ENCODE assay signal across 8 mouse cellular contexts in the genomic region with DNA sequence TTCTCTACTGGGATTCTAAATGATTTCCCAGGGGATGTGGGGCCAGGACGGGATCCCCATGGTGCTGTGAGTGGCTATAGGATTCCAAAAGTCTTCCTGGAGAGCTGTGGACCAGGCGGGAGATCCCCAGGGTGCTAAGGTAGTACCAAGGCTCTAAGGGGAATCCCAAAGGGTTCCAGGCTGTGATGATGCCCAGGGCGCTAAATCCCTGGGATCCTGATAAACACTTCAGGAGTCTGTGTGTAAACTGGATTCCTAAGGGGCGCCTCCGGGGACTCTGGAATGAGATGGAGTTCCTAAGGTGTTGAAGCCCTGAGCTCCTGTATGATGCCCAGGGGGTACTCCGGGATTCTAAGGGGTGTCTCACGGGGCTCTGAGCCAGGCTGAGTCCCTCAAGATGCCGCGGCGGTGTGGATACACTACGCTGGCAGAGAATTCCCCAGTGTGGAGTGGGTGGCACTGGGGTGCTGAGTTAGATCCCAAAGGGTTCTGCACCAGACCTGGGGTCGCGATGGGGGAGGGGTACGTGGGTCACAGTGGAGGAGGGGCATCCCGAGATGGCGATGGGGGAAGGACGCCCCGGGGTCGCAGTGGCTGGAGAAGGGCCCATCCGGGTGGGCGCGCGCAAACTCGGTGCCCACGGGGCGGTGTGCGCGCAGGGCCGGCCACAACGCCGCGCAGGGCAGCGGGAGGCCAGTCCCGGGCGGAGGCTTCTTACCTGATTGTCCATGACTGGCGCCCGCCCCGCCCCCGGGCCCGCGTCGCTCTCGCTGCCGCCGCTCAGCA. TPM values are rescaled to one million over a fixed set of nuclear protein-coding genes. Genes with fewer than 3 reads are reported as not detected.
A peak's percentile ranks its signal among the peaks of the same experiment; 100 is the strongest.
DNase-seq lines count a peak whose midpoint lies in the region; ATAC-seq and TF ChIP-seq lines count a peak whose summit lies in the region.

No protein-coding gene starts in this region.

- peaks cover 37% of the 10 kb centered on the region for H3K4me1 ChIP-seq in kidney, embryonic 15.5 days
- peaks cover 45% of the 10 kb centered on the region for H3K4me1 ChIP-seq in erythroblast, embryonic 14.5 days (ENCODE audit: control insufficient read depth)
- peaks cover 16% of the 10 kb centered on the region for H3K4me1 ChIP-seq in intestine, embryonic 16.5 days (ENCODE audit: control insufficient read depth, insufficient read depth, low read length)
- H3K4me1 ChIP-seq in stomach, postnatal 0 days (replicated peaks; ENCODE audit: control insufficient read depth, insufficient read depth), result 0 out of 2 replicates have a peak, but pooled peaks cover 4% of the 10 kb centered on the region

- no peak for TF ChIP-seq EP300 in stomach, postnatal 0 days (optimal IDR thresholded peaks at IDR 0.05)

- peak overlapping the region; percentile 74 for H3K4me2 ChIP-seq in kidney, embryonic 15.5 days
- H3K4me2 ChIP-seq in intestine, embryonic 16.5 days (ENCODE audit: low read depth, low read length), result peak overlapping the region; percentile 75
- H3K4me2 ChIP-seq in stomach, postnatal 0 days (replicated peaks; ENCODE audit: low read depth), result peak overlapping the region; percentile 98

- H3K79me2 ChIP-seq in macrophage (ENCODE audit: inconsistent target), result peaks cover 47% of the 10 kb centered on the region; the same call in 1 of the 2 replicates

- H3K9me3 ChIP-seq in kidney, embryonic 15.5 days (replicated peaks), result no peaks in the 10 kb centered on the region; the same call in 1 of the 2 replicates
- H3K9me3 ChIP-seq in erythroblast, embryonic 14.5 days (ENCODE audit: control insufficient read depth, low read length), result no peaks in the 10 kb centered on the region
- H3K9me3 ChIP-seq in intestine, embryonic 16.5 days (ENCODE audit: control insufficient read depth, low read length), result no peaks in the 10 kb centered on the region
- no peaks in the 10 kb centered on the region for H3K9me3 ChIP-seq in stomach, postnatal 0 days (ENCODE audit: control insufficient read depth, low read length)

- H3K9ac ChIP-seq in kidney, embryonic 15.5 days, result peak overlapping the region; percentile 93
- H3K9ac ChIP-seq in intestine, embryonic 16.5 days (ENCODE audit: low read depth, low read length), result peak overlapping the region; percentile 91
- peak overlapping the region; percentile 89 for H3K9ac ChIP-seq in stomach, postnatal 0 days (ENCODE audit: low read length)

- WGBS in kidney, embryonic 15.5 days, result 1% methylated on average over 39 of the region's 45 CpGs
- WGBS in intestine, embryonic 16.5 days, result 2% methylated on average over 25 of the region's 45 CpGs
- 10% methylated on average over 39 of the region's 45 CpGs for WGBS in macrophage (ENCODE audit: missing documents)
- 3% methylated on average over 26 of the region's 45 CpGs for WGBS in stomach, postnatal 0 days

- DNase-seq in kidney, postnatal 10 days, result no peak
- peak; percentile 40 for DNase-seq in MN1 (ENCODE audit: low spot score)
- DNase-seq in stomach, postnatal 0 days (ENCODE audit: low spot score), result no peak
- DNase-seq in adrenal gland, adult 8-10 months, result no peak

- ATAC-seq in kidney, embryonic 15.5 days (replicated peaks; ENCODE audit: low FRiP score), result peak; percentile 69
- peak; percentile 78 for ATAC-seq in intestine, embryonic 16.5 days
- ATAC-seq in stomach, postnatal 0 days (ENCODE audit: low FRiP score, low TSS enrichment), result peak; percentile 77

- 0 out of 2 replicates have a peak, but pooled peaks cover 2% of the 10 kb centered on the region for H3K27me3 ChIP-seq in kidney, embryonic 15.5 days
- H3K27me3 ChIP-seq in erythroblast, embryonic 14.5 days (ENCODE audit: control insufficient read depth), result peaks cover 15% of the 10 kb centered on the region
- no peaks in the 10 kb centered on the region for H3K27me3 ChIP-seq in intestine, embryonic 16.5 days (replicated peaks; ENCODE audit: control insufficient read depth, insufficient read depth, low read length)
- H3K27me3 ChIP-seq in stomach, postnatal 0 days (ENCODE audit: control insufficient read depth, insufficient read depth, low read length), result no peaks in the 10 kb centered on the region

- H3K36me3 ChIP-seq in kidney, embryonic 15.5 days, result no peaks in the 10 kb centered on the region
- H3K36me3 ChIP-seq in erythroblast, embryonic 14.5 days (ENCODE audit: control insufficient read depth), result peaks cover 13% of the 10 kb centered on the region
- no peaks in the 10 kb centered on the region for H3K36me3 ChIP-seq in intestine, embryonic 16.5 days (ENCODE audit: control insufficient read depth, insufficient read depth, low read length)
- no peaks in the 10 kb centered on the region for H3K36me3 ChIP-seq in macrophage (ENCODE audit: inconsistent target)
- no peaks in the 10 kb centered on the region for H3K36me3 ChIP-seq in stomach, postnatal 0 days (ENCODE audit: control insufficient read depth, insufficient read depth, low read length)

- peak overlapping the region; percentile 90 for H3K4me3 ChIP-seq in kidney, embryonic 15.5 days (replicated peaks)
- H3K4me3 ChIP-seq in erythroblast, embryonic 14.5 days (replicated peaks), result peak overlapping the region; percentile 92
- peak overlapping the region; percentile 92 for H3K4me3 ChIP-seq in intestine, embryonic 16.5 days (ENCODE audit: low read length)
- H3K4me3 ChIP-seq in macrophage (ENCODE audit: inconsistent target), result peak overlapping the region; percentile 54
- peak overlapping the region; percentile 82 for H3K4me3 ChIP-seq in stomach, postnatal 0 days (ENCODE audit: low read depth, low read length)

- TF ChIP-seq CTCF in stomach, postnatal 0 days (IDR thresholded peaks at IDR 0.05; ENCODE audit: low read depth), result no peak

- H3K27ac ChIP-seq in kidney, embryonic 15.5 days, result peak overlapping the region; percentile 68
- H3K27ac ChIP-seq in intestine, embryonic 16.5 days (ENCODE audit: low read length), result peak overlapping the region; percentile 58
- H3K27ac ChIP-seq in macrophage, result no peak overlapping the region
- H3K27ac ChIP-seq in stomach, postnatal 0 days (replicated peaks), result peak overlapping the region; percentile 87

RNA-seq across cellular contexts. Expression of gene Mllt1, which starts 0.5 kb away (rescaled TPM):
- polyA plus RNA-seq in kidney, embryonic 15.5 days (2015; fragmentation: Nextera tagmentation; extraction: Ambion mirVana), result 54.6 and 57.8 TPM in 2 replicates
- 5.1 and 5.8 TPM in 2 replicates for polyA plus RNA-seq in erythroblast, embryonic 14.5 days (2012)
- polyA plus RNA-seq in intestine, embryonic 16.5 days (2015; fragmentation: Nextera tagmentation; extraction: Ambion mirVana), result 22.6 and 26.2 TPM in 2 replicates
- total RNA-seq in macrophage (2018; cell fraction: chromatin; rRNA removed), result 10 to 100 TPM in 24 of 26 experiments, 1 to 10 TPM in 2; 8.0 to 38.7 (median 24.4) TPM
- total RNA-seq in macrophage (2018; cell fraction: cytosol; rRNA removed), result 10 to 100 TPM; 11.8 to 18.4 (median 16.1) TPM
- 10 to 100 TPM in 23 of 26 experiments, 1 to 10 TPM in 3; 9.1 to 24.6 (median 16.5) TPM for total RNA-seq in macrophage (2018; cell fraction: nucleus; rRNA removed)
- polyA plus RNA-seq in macrophage (2018), result 12.6 to 16.0 TPM (median 13.0 TPM) in 3 replicates
- 13.7 and 15.3 TPM in 2 replicates for polyA plus RNA-seq in stomach, postnatal 0 days (2015; fragmentation: Nextera tagmentation; extraction: Ambion mirVana)
- 10 to 100 TPM; 29.0 to 38.7 (median 36.0) TPM for total RNA-seq in adrenal gland, adult 8-10 months (2022)

RNA-seq across cellular contexts. Expression of gene Acer1, which starts 47.2 kb away (rescaled TPM):
- polyA plus RNA-seq in kidney, embryonic 15.5 days (2015; fragmentation: Nextera tagmentation; extraction: Ambion mirVana), result 0.15 TPM in 1 of 2 replicates, not detected in the other
- 0.01 TPM in 1 of 2 replicates, not detected in the other for polyA plus RNA-seq in erythroblast, embryonic 14.5 days (2012)
- polyA plus RNA-seq in intestine, embryonic 16.5 days (2015; fragmentation: Nextera tagmentation; extraction: Ambion mirVana), result 0.65 and 0.88 TPM in 2 replicates
- total RNA-seq in macrophage (2018; cell fraction: chromatin; rRNA removed), result not detected
- not detected for total RNA-seq in macrophage (2018; cell fraction: cytosol; rRNA removed)
- not detected for total RNA-seq in macrophage (2018; cell fraction: nucleus; rRNA removed)
- polyA plus RNA-seq in macrophage (2018), result not detected in 3 replicates
- polyA plus RNA-seq in stomach, postnatal 0 days (2015; fragmentation: Nextera tagmentation; extraction: Ambion mirVana), result 13.5 and 15.8 TPM in 2 replicates
- under 1 TPM in 2 of 4 experiments, not detected in 2; 0.20 to 0.24 TPM for total RNA-seq in adrenal gland, adult 8-10 months (2022)

RNA-seq across cellular contexts. Expression of gene Clpp, which starts 55.4 kb away (rescaled TPM):
- polyA plus RNA-seq in kidney, embryonic 15.5 days (2015; fragmentation: Nextera tagmentation; extraction: Ambion mirVana), result 150 and 165 TPM in 2 replicates
- polyA plus RNA-seq in erythroblast, embryonic 14.5 days (2012), result 12.3 and 14.6 TPM in 2 replicates
- polyA plus RNA-seq in intestine, embryonic 16.5 days (2015; fragmentation: Nextera tagmentation; extraction: Ambion mirVana), result 157 and 174 TPM in 2 replicates
- total RNA-seq in macrophage (2018; cell fraction: chromatin; rRNA removed), result 10 to 100 TPM in 8 of 26 experiments, 1 to 10 TPM in 18; 1.3 to 17.7 (median 7.0) TPM
- total RNA-seq in macrophage (2018; cell fraction: cytosol; rRNA removed), result 10 to 100 TPM; 15.9 to 37.3 (median 25.7) TPM
- total RNA-seq in macrophage (2018; cell fraction: nucleus; rRNA removed), result 10 to 100 TPM in 12 of 26 experiments, 1 to 10 TPM in 14; 3.8 to 24.7 (median 9.7) TPM
- 20.0 to 37.4 TPM (median 21.4 TPM) in 3 replicates for polyA plus RNA-seq in macrophage (2018)
- polyA plus RNA-seq in stomach, postnatal 0 days (2015; fragmentation: Nextera tagmentation; extraction: Ambion mirVana), result 87.0 and 88.6 TPM in 2 replicates
- 100 to 1,000 TPM; 112 to 127 (median 116) TPM for total RNA-seq in adrenal gland, adult 8-10 months (2022)

RNA-seq across cellular contexts. Expression of gene 1700061G19Rik, which starts 59.5 kb away (rescaled TPM):
- polyA plus RNA-seq in kidney, embryonic 15.5 days (2015; fragmentation: Nextera tagmentation; extraction: Ambion mirVana), result 0.27 and 0.30 TPM in 2 replicates
- polyA plus RNA-seq in erythroblast, embryonic 14.5 days (2012), result not detected in 2 replicates
- polyA plus RNA-seq in intestine, embryonic 16.5 days (2015; fragmentation: Nextera tagmentation; extraction: Ambion mirVana), result 0.12 and 0.17 TPM in 2 replicates
- total RNA-seq in macrophage (2018; cell fraction: chromatin; rRNA removed), result not detected
- under 1 TPM in 20 of 26 experiments, not detected in 6; 0.03 to 0.15 (median 0.07) TPM for total RNA-seq in macrophage (2018; cell fraction: cytosol; rRNA removed)
- total RNA-seq in macrophage (2018; cell fraction: nucleus; rRNA removed), result under 1 TPM in 2 of 26 experiments, not detected in 24; 0.17 to 0.25 TPM
- polyA plus RNA-seq in macrophage (2018), result 0.07 TPM in 1 of 3 replicates, not detected in the others
- 1.0 and 1.4 TPM in 2 replicates for polyA plus RNA-seq in stomach, postnatal 0 days (2015; fragmentation: Nextera tagmentation; extraction: Ambion mirVana)
- 1 to 10 TPM in 3 of 4 experiments, under 1 TPM in 1; 0.34 to 1.7 (median 1.3) TPM for total RNA-seq in adrenal gland, adult 8-10 months (2022)
